Mouse (Mus musculus): ENCODE measurements around the gene Zfp84. TPM values are rescaled to one million over a fixed set of nuclear protein-coding genes. Genes with fewer than 3 reads are reported as not detected.

The Zfp84 gene
- polyA plus RNA-seq, 1 experiment, result not detected

GRCm38 (mm10) chr7:29773503-29773902 lies 5.2 kb downstream of the Zfp84 start:
- 86% methylated on average over 7 of the region's 7 CpGs for WGBS
- TF ChIP-seq CTCF (IDR thresholded peaks at IDR 0.05; ENCODE audit: insufficient read depth, low read depth, low read length) (no peak), POLR2A (IDR thresholded peaks at IDR 0.05; ENCODE audit: insufficient read depth, low read depth, low read length) (no peak)
- H3K27ac ChIP-seq (ENCODE audit: insufficient read depth, low read depth, low read length), result no peak overlapping the region
- no peak overlapping the region for H3K4me3 ChIP-seq (ENCODE audit: insufficient read depth, low read depth, low read length)
- 0 out of 2 replicates have a peak, but pooled peaks cover 2% of the 10 kb centered on the region for H3K4me1 ChIP-seq (ENCODE audit: control insufficient read depth, insufficient read depth, low read length)

GRCm38 (mm10) chr7:29774371-29774770 lies 6.0 kb downstream of the Zfp84 start:
- 83% methylated on average over 3 of the region's 3 CpGs for WGBS
- no peak for TF ChIP-seq POLR2A (IDR thresholded peaks at IDR 0.05; ENCODE audit: insufficient read depth, low read depth, low read length)
- no peak for TF ChIP-seq CTCF (IDR thresholded peaks at IDR 0.05; ENCODE audit: insufficient read depth, low read depth, low read length)
- no peak overlapping the region for H3K4me3 ChIP-seq (ENCODE audit: insufficient read depth, low read depth, low read length)

GRCm38 (mm10) chr7:29776568-29776967 lies 8.2 kb downstream of the Zfp84 start:
- no peak for TF ChIP-seq CTCF (IDR thresholded peaks at IDR 0.05; ENCODE audit: insufficient read depth, low read depth, low read length)
- TF ChIP-seq POLR2A (IDR thresholded peaks at IDR 0.05; ENCODE audit: insufficient read depth, low read depth, low read length), result no peak
- WGBS, result 94% methylated on average over 19 of the region's 19 CpGs

More at GRCm38 (mm10) chr7:29774371-29774770, 6.0 kb downstream of the Zfp84 start:
- Histone ChIP-seq H3K27ac (ENCODE audit: insufficient read depth, low read depth, low read length) (no peak overlapping the region), H3K4me1 (ENCODE audit: control insufficient read depth, insufficient read depth, low read length) (0 out of 2 replicates have a peak, but pooled peaks cover 2% of the 10 kb centered on the region)

GRCm38 (mm10) chr7:29777372-29777771 lies 9.0 kb downstream of the Zfp84 start:
- Histone ChIP-seq H3K4me1 (ENCODE audit: control insufficient read depth, insufficient read depth, low read length) (0 out of 2 replicates have a peak, but pooled peaks cover 2% of the 10 kb centered on the region), H3K27ac (ENCODE audit: insufficient read depth, low read depth, low read length) (no peak overlapping the region), H3K4me3 (ENCODE audit: insufficient read depth, low read depth, low read length) (no peak overlapping the region)
- TF ChIP-seq POLR2A (IDR thresholded peaks at IDR 0.05; ENCODE audit: insufficient read depth, low read depth, low read length) (no peak), CTCF (IDR thresholded peaks at IDR 0.05; ENCODE audit: insufficient read depth, low read depth, low read length) (no peak)
- 92% methylated on average over 10 of the region's 10 CpGs for WGBS

More at GRCm38 (mm10) chr7:29776568-29776967, 8.2 kb downstream of the Zfp84 start:
- Histone ChIP-seq H3K4me3 (ENCODE audit: insufficient read depth, low read depth, low read length) (no peak overlapping the region), H3K4me1 (ENCODE audit: control insufficient read depth, insufficient read depth, low read length) (0 out of 2 replicates have a peak, but pooled peaks cover 2% of the 10 kb centered on the region), H3K27ac (ENCODE audit: insufficient read depth, low read depth, low read length) (no peak overlapping the region)

- under 1% methylated on average over 45 of the region's 45 CpGs for WGBS
- TF ChIP-seq POLR2A (IDR thresholded peaks at IDR 0.05; ENCODE audit: insufficient read depth, low read depth, low read length), result peak; percentile 82
- TF ChIP-seq CTCF (IDR thresholded peaks at IDR 0.05; ENCODE audit: insufficient read depth, low read depth, low read length), result no peak
- H3K27ac ChIP-seq (ENCODE audit: insufficient read depth, low read depth, low read length), result peak within 1 kb of the TSS; percentile 57
- peak within 1 kb of the TSS; percentile 70 for H3K4me3 ChIP-seq (ENCODE audit: insufficient read depth, low read depth, low read length)
- H3K4me1 ChIP-seq (ENCODE audit: control insufficient read depth, insufficient read depth, low read length), result peaks cover 5% of the 10 kb centered on the region; the same call in 1 of the 2 replicates
These were observed 15.7 kb downstream of the Zfp84 start, which contains the start of gene Zfp30 for GRCm38 (mm10) chr7:29783871-29784551. Zfp30 (plus strand) TSS chr7:29783998.

GRCm38 (mm10) chr7:29785023-29785422 lies 16.7 kb downstream of the Zfp84 start:
- Histone ChIP-seq H3K27ac (ENCODE audit: insufficient read depth, low read depth, low read length) (no peak overlapping the region), H3K4me3 (ENCODE audit: insufficient read depth, low read depth, low read length) (peak overlapping the region; percentile 6; the same call in 1 of the 2 replicates), H3K4me1 (ENCODE audit: control insufficient read depth, insufficient read depth, low read length) (peaks cover 5% of the 10 kb centered on the region; the same call in 1 of the 2 replicates)
- WGBS, result 13% methylated on average over 8 of the region's 8 CpGs
- TF ChIP-seq CTCF (IDR thresholded peaks at IDR 0.05; ENCODE audit: insufficient read depth, low read depth, low read length) (no peak), POLR2A (IDR thresholded peaks at IDR 0.05; ENCODE audit: insufficient read depth, low read depth, low read length) (no peak)

GRCm38 (mm10) chr7:29785888-29786287 lies 17.5 kb downstream of the Zfp84 start:
- Histone ChIP-seq H3K4me1 (ENCODE audit: control insufficient read depth, insufficient read depth, low read length) (peaks cover 5% of the 10 kb centered on the region; the same call in 1 of the 2 replicates), H3K4me3 (ENCODE audit: insufficient read depth, low read depth, low read length) (peak overlapping the region; percentile 45), H3K27ac (ENCODE audit: insufficient read depth, low read depth, low read length) (no peak overlapping the region)
- WGBS, result 54% methylated on average over 5 of the region's 5 CpGs
- TF ChIP-seq CTCF (IDR thresholded peaks at IDR 0.05; ENCODE audit: insufficient read depth, low read depth, low read length) (no peak), POLR2A (IDR thresholded peaks at IDR 0.05; ENCODE audit: insufficient read depth, low read depth, low read length) (no peak)

GRCm38 (mm10) chr7:29792906-29793305 lies 24.6 kb downstream of the Zfp84 start:
- TF ChIP-seq POLR2A (IDR thresholded peaks at IDR 0.05; ENCODE audit: insufficient read depth, low read depth, low read length), result no peak
- TF ChIP-seq CTCF (IDR thresholded peaks at IDR 0.05; ENCODE audit: insufficient read depth, low read depth, low read length), result no peak
- no peak overlapping the region for H3K27ac ChIP-seq (ENCODE audit: insufficient read depth, low read depth, low read length)
- 60% methylated on average over 27 of the region's 27 CpGs for WGBS

GRCm38 (mm10) chr7:29807046-29807445 lies 38.7 kb downstream of the Zfp84 start:
- Histone ChIP-seq H3K4me3 (ENCODE audit: insufficient read depth, low read depth, low read length) (no peak overlapping the region), H3K27ac (ENCODE audit: insufficient read depth, low read depth, low read length) (no peak overlapping the region), H3K4me1 (ENCODE audit: control insufficient read depth, insufficient read depth, low read length) (no peaks in the 10 kb centered on the region)
- TF ChIP-seq POLR2A (IDR thresholded peaks at IDR 0.05; ENCODE audit: insufficient read depth, low read depth, low read length), result no peak
- TF ChIP-seq CTCF (IDR thresholded peaks at IDR 0.05; ENCODE audit: insufficient read depth, low read depth, low read length), result no peak
- 47% methylated on average over 5 of the region's 5 CpGs for WGBS

More at GRCm38 (mm10) chr7:29792906-29793305, 24.6 kb downstream of the Zfp84 start:
- Histone ChIP-seq H3K4me1 (ENCODE audit: control insufficient read depth, insufficient read depth, low read length) (no peaks in the 10 kb centered on the region), H3K4me3 (ENCODE audit: insufficient read depth, low read depth, low read length) (no peak overlapping the region)
